Mouse (Mus musculus): ENCODE measurements around the gene Rgs2. TPM values are rescaled to one million over a fixed set of nuclear protein-coding genes. Genes with fewer than 3 reads are reported as not detected.

Rgs2 gene
- polyA plus RNA-seq, 1 experiment from 2014 or later = 61.1 TPM

DNA sequence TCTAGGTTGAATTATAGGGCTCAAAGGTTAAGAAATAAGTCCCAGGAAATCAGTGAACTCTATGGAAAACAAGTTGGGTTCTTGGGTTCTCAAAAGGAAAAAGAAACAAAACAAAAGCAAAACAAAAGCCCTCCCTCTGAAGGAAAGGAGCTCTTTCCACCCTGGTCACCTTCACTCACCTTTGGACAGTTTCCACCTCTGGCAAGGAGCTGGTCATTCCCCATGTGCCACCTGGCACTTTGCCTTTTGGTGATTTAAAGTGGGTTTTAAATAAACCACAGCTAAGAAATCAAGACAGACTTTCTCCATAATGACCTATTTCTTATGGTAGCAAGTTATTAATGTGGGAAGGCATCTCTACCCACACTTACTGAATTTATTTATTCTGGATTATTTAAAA, 23.1 kb downstream of the Rgs2 start:
- no peak overlapping the region for H3K4me3 ChIP-seq (ENCODE audit: low read depth, low read length)
- H3K9ac ChIP-seq (ENCODE audit: low read length) = no peak overlapping the region
- no peaks in the 10 kb centered on the region for H3K36me3 ChIP-seq (ENCODE audit: control insufficient read depth, insufficient read depth, low read length)
- no peak for ATAC-seq (replicated peaks; ENCODE audit: low FRiP score)
- H3K4me2 ChIP-seq (ENCODE audit: low read depth, low read length, severe bottlenecking) = no peak overlapping the region
- no peak overlapping the region for H3K27ac ChIP-seq (ENCODE audit: low read depth, low read length)
- DNase-seq (ENCODE audit: low spot score) = no peak
- no peaks in the 10 kb centered on the region for H3K4me1 ChIP-seq (replicated peaks; ENCODE audit: control insufficient read depth, insufficient read depth, low read length)
- no peaks in the 10 kb centered on the region for H3K27me3 ChIP-seq (ENCODE audit: control insufficient read depth, insufficient read depth, low read length)
- H3K9me3 ChIP-seq (ENCODE audit: control insufficient read depth, low read length) = no peaks in the 10 kb centered on the region

DNA sequence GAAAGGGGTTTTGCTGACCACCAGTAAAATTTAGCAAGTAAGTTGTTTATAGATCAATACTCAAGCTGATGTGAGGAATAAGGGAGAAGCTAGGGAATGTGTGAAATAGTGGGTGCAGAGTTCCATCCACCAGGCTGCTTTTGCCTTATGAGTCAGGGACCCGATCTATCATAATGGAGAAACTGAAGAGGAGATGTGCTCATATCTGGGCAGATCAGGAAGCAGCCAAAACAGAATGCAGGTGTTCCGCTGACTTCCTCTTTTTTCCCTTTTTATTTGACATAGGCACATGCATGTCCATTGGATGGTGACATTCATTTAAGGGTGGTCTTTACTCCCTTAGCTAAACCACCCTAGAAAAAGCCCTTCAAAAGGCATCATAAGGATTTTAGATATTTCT, 29.3 kb downstream of the Rgs2 start:
- no peaks in the 10 kb centered on the region for H3K36me3 ChIP-seq (ENCODE audit: control insufficient read depth, insufficient read depth, low read length)
- H3K27ac ChIP-seq (ENCODE audit: low read depth, low read length) = no peak overlapping the region
- H3K4me2 ChIP-seq (ENCODE audit: low read depth, low read length, severe bottlenecking) = no peak overlapping the region
- DNase-seq (ENCODE audit: low spot score) (no peak), ATAC-seq (replicated peaks; ENCODE audit: low FRiP score) (no peak)
- no peak overlapping the region for H3K9ac ChIP-seq (ENCODE audit: low read length)
- no peaks in the 10 kb centered on the region for H3K4me1 ChIP-seq (replicated peaks; ENCODE audit: control insufficient read depth, insufficient read depth, low read length)
- H3K27me3 ChIP-seq (ENCODE audit: control insufficient read depth, insufficient read depth, low read length) = no peaks in the 10 kb centered on the region
- WGBS = 94% methylated on average over 2 of the region's 2 CpGs
- H3K9me3 ChIP-seq (ENCODE audit: control insufficient read depth, low read length) = no peaks in the 10 kb centered on the region
- H3K4me3 ChIP-seq (ENCODE audit: low read depth, low read length) = no peak overlapping the region

DNA sequence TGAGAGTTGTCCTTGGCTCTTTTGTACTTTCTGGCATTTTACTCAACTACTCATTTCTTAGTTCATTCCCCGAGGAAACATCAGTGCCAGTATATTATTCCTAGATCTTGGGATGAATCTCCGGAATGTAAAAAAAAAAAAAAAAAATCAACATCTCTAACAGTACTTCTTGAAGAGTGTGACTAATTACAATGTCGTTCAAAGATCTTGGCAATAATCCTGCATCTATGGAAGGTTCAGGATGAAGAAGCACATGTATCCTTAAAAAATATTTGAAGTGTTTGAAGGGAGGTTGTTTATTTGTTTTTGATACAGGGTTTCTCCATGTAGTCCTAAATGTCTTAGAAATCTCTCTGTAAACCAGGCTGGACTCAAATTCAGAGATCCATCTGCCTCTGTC, 41.7 kb downstream of the Rgs2 start:
- no peak overlapping the region for H3K4me2 ChIP-seq (ENCODE audit: low read depth, low read length, severe bottlenecking)
- H3K27ac ChIP-seq (ENCODE audit: low read depth, low read length) = no peak overlapping the region
- no peaks in the 10 kb centered on the region for H3K9me3 ChIP-seq (ENCODE audit: control insufficient read depth, low read length)
- H3K9ac ChIP-seq (ENCODE audit: low read length) = no peak overlapping the region
- H3K36me3 ChIP-seq (ENCODE audit: control insufficient read depth, insufficient read depth, low read length) = no peaks in the 10 kb centered on the region
- WGBS = 89% methylated on average over 3 of the region's 3 CpGs
- H3K27me3 ChIP-seq (ENCODE audit: control insufficient read depth, insufficient read depth, low read length) = no peaks in the 10 kb centered on the region
- ATAC-seq (replicated peaks; ENCODE audit: low FRiP score) (no peak), DNase-seq (ENCODE audit: low spot score) (no peak)
- H3K4me3 ChIP-seq (ENCODE audit: low read depth, low read length) = no peak overlapping the region
- no peaks in the 10 kb centered on the region for H3K4me1 ChIP-seq (replicated peaks; ENCODE audit: control insufficient read depth, insufficient read depth, low read length)

DNA sequence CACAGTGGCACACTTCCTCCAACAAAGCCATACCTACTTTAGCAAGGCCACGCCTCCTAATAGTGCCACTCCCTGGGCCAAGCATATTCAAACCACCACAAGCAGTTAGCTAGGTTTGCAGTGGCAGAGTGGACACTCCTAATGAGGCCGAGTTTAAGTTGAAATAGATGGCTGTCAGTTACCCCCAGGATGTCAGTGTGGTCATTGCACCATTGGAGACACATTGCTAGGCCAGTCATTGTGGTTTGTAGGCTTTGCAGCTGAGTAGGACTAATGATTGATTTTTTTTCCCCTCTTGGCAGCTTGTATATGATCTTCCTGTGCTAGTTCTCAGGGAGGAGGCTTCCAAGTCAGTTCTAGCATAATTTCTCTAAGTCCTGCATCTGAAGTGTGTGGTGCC, 43.6 kb downstream of the Rgs2 start:
- WGBS = 84% methylated on average over 2 of the region's 2 CpGs
- Histone ChIP-seq H3K27ac (ENCODE audit: low read depth, low read length) (no peak overlapping the region), H3K36me3 (ENCODE audit: control insufficient read depth, insufficient read depth, low read length) (no peaks in the 10 kb centered on the region), H3K4me3 (ENCODE audit: low read depth, low read length) (no peak overlapping the region), H3K9me3 (ENCODE audit: control insufficient read depth, low read length) (no peaks in the 10 kb centered on the region), H3K4me1 (replicated peaks; ENCODE audit: control insufficient read depth, insufficient read depth, low read length) (no peaks in the 10 kb centered on the region), H3K4me2 (ENCODE audit: low read depth, low read length, severe bottlenecking) (no peak overlapping the region), H3K9ac (ENCODE audit: low read length) (no peak overlapping the region), H3K27me3 (ENCODE audit: control insufficient read depth, insufficient read depth, low read length) (no peaks in the 10 kb centered on the region)
- ATAC-seq (replicated peaks; ENCODE audit: low FRiP score) (no peak), DNase-seq (ENCODE audit: low spot score) (no peak)

DNA sequence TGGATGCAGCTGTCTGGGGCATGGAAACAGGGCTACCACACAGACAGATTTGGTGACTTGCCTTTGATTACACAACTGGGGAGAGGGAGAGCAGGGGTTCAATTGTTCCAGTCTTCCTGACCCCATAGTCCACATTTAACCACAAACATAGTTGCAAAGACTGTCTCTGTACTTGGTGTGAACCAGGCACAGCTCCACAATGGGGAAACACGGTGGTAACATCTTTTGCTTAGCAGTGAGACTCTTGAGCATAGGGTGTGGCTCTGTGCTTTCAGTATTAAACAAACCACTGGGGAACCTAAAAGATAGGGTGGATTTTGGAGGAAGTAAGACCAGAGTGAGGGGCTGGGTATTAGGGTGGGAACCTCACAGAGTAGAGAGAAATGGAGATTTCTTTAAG, 47.9 kb downstream of the Rgs2 start:
- no peaks in the 10 kb centered on the region for H3K4me1 ChIP-seq (replicated peaks; ENCODE audit: control insufficient read depth, insufficient read depth, low read length)
- no peak overlapping the region for H3K27ac ChIP-seq (ENCODE audit: low read depth, low read length)
- no peak overlapping the region for H3K4me2 ChIP-seq (ENCODE audit: low read depth, low read length, severe bottlenecking)
- no peak overlapping the region for H3K9ac ChIP-seq (ENCODE audit: low read length)
- ATAC-seq (replicated peaks; ENCODE audit: low FRiP score) = no peak
- DNase-seq (ENCODE audit: low spot score) = no peak
- H3K9me3 ChIP-seq (ENCODE audit: control insufficient read depth, low read length) = no peaks in the 10 kb centered on the region
- H3K4me3 ChIP-seq (ENCODE audit: low read depth, low read length) = no peak overlapping the region
- H3K27me3 ChIP-seq (ENCODE audit: control insufficient read depth, insufficient read depth, low read length) = no peaks in the 10 kb centered on the region
- H3K36me3 ChIP-seq (ENCODE audit: control insufficient read depth, insufficient read depth, low read length) = no peaks in the 10 kb centered on the region
- 86% methylated on average over 1 of the region's 1 CpGs for WGBS

DNA sequence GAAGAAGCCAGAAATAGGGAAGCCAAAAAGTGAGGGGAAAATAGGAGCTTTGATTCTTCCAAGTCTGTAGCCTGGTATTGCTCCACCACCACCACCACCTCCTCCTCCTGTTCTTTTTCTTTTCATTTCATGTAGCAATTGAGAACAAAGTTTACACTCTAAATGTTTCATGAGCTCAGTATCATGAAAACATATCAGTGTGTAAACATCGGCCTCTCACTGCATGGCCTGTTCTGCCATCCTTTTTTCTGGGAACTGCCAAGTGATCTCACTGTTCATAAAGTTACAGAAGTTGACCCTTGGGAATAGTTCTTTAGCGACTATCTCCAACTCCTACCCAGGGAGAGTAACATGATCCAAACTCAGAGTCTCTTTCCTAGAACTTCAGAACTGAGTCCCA, 51.1 kb downstream of the Rgs2 start:
- Histone ChIP-seq H3K4me1 (replicated peaks; ENCODE audit: control insufficient read depth, insufficient read depth, low read length) (no peaks in the 10 kb centered on the region), H3K4me3 (ENCODE audit: low read depth, low read length) (no peak overlapping the region), H3K27ac (ENCODE audit: low read depth, low read length) (no peak overlapping the region), H3K36me3 (ENCODE audit: control insufficient read depth, insufficient read depth, low read length) (no peaks in the 10 kb centered on the region), H3K27me3 (ENCODE audit: control insufficient read depth, insufficient read depth, low read length) (no peaks in the 10 kb centered on the region), H3K4me2 (ENCODE audit: low read depth, low read length, severe bottlenecking) (no peak overlapping the region), H3K9ac (ENCODE audit: low read length) (no peak overlapping the region), H3K9me3 (ENCODE audit: control insufficient read depth, low read length) (no peaks in the 10 kb centered on the region)
- DNase-seq (ENCODE audit: low spot score) (no peak), ATAC-seq (replicated peaks; ENCODE audit: low FRiP score) (no peak)
- WGBS = 88% methylated on average over 2 of the region's 2 CpGs

Other genes starting within 250 kb of the Rgs2 start
- gene Trove2, start 227.1 kb downstream of the Rgs2 start, polyA plus RNA-seq (2014; fragmentation: Nextera tagmentation; extraction: Ambion mirVana) = 42.4 and 50.1 TPM in 2 replicates
- gene Uchl5, start 226.9 kb downstream of the Rgs2 start, polyA plus RNA-seq (2014; fragmentation: Nextera tagmentation; extraction: Ambion mirVana) = 79.6 and 87.8 TPM in 2 replicates
- gene Rgs13, start 173.2 kb upstream of the Rgs2 start, polyA plus RNA-seq (2014; fragmentation: Nextera tagmentation; extraction: Ambion mirVana) = 1.3 and 2.0 TPM in 2 replicates
- gene Rgs1, start 245.1 kb upstream of the Rgs2 start, polyA plus RNA-seq (2014; fragmentation: Nextera tagmentation; extraction: Ambion mirVana) = not detected in 2 replicates

Measured in forebrain, embryonic 11.5 days (tissue).